Mouse (Mus musculus): ENCODE measurements around the gene Mrpl33. TPM values are rescaled to one million over a fixed set of nuclear protein-coding genes. Genes with fewer than 3 reads are reported as not detected.

The Mrpl33 gene
- polyA plus RNA-seq, 1 experiment: 19.5 TPM

DNA sequence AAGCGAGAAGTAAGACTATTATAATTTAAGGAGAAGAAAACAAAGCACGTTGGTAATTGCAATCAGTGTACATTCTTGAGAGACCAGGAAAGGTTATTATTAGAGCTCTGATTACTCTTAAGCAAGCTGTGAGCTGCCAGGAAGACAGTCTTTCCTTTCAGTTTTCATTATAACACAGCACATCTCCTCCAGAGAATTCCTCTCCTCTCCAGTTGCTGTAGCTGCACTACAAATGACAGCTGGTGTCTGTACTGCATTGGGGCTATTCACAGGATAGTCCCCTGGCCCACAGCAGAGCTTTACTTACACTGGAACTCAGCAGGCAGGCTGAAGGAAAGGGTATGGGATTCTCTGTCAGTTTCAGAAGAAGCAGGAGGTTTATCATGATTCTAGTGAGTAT is 76.7 kb downstream of the Mrpl33 start:
- TF ChIP-seq POLR2A (IDR thresholded peaks at IDR 0.05; ENCODE audit: borderline replicate concordance, extremely low read depth, low read depth, low read length) (no peak), CTCF (IDR thresholded peaks at IDR 0.05; ENCODE audit: insufficient read depth, low read length) (no peak)
- 46% methylated on average over 2 of the region's 2 CpGs for WGBS
- Histone ChIP-seq H3K4me3 (replicated peaks; ENCODE audit: extremely low read depth, low read depth, low read length) (no peak overlapping the region), H3K4me1 (ENCODE audit: control insufficient read depth, insufficient read depth, low read length) (no peaks in the 10 kb centered on the region)
- no peak for DNase-seq

DNA sequence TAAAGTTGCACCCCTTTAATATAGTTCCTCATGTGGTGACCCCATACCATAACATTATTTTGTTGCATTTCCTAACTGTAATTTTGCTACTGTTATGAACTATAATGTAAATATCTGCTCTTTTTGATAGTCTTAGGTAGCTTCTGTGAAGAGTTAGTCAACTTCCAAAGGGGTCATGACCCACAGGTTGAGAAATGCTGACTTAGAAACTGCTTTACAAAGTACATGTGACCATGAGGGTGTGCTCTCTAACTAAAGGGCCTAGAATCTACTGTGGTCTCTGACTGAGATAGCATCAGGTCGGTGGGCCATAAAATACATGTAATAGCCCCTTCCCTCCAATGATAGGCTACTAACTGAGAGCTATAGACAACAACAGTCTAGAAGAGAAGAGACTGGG is 81.3 kb downstream of the Mrpl33 start:
- no peak for DNase-seq
- TF ChIP-seq CTCF (IDR thresholded peaks at IDR 0.05; ENCODE audit: insufficient read depth, low read length) (no peak), POLR2A (IDR thresholded peaks at IDR 0.05; ENCODE audit: borderline replicate concordance, extremely low read depth, low read depth, low read length) (no peak)
- H3K4me3 ChIP-seq (replicated peaks; ENCODE audit: extremely low read depth, low read depth, low read length): no peak overlapping the region
- 81% methylated on average over 1 of the region's 1 CpGs for WGBS
- H3K4me1 ChIP-seq (ENCODE audit: control insufficient read depth, insufficient read depth, low read length): no peaks in the 10 kb centered on the region

DNA sequence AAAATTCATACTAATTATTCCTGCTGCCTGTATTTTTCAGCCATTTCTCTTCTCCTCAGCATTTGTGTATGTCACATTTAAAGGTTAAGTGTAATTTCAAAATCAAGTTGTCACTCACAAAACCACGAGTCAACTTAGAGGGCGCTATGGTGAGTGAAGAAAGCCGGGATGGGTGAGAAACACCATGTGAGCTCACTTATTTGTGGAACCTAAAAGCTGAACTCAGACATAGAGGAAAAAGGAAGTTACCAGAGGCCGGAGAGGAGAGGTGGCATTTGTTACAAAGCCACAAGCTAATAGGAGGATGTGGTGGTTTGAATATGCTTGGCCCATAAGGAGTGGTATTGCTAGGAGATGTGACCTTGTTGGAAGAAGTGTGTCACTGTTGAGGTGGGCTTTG is 83.4 kb downstream of the Mrpl33 start:
- no peak for TF ChIP-seq POLR2A (IDR thresholded peaks at IDR 0.05; ENCODE audit: borderline replicate concordance, extremely low read depth, low read depth, low read length)
- no peak for TF ChIP-seq CTCF (IDR thresholded peaks at IDR 0.05; ENCODE audit: insufficient read depth, low read length)
- no peaks in the 10 kb centered on the region for H3K4me1 ChIP-seq (ENCODE audit: control insufficient read depth, insufficient read depth, low read length)
- WGBS: 78% methylated on average over 4 of the region's 4 CpGs
- H3K4me3 ChIP-seq (replicated peaks; ENCODE audit: extremely low read depth, low read depth, low read length): no peak overlapping the region
- no peak for DNase-seq

DNA sequence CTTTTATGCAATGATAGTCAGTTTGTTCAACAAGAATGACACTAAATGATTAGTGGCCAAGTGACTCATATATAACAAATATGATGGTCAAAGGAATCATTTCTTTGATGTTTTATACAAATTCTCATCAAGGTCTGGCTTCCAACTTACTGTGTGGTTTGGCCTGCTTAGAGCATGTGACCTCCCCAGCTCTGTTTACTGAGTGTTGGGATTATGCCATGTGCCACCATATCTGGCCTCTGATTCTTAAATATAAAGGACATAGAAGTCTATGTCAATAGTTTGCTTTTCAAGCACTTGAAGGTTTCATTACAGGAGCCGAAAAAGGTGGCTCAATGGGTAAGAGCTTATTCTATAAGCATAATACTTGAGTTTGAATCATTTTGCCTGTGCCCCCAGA is 85.6 kb downstream of the Mrpl33 start:
- no peak for DNase-seq
- 71% methylated on average over 1 of the region's 1 CpGs for WGBS
- Histone ChIP-seq H3K4me3 (replicated peaks; ENCODE audit: extremely low read depth, low read depth, low read length) (no peak overlapping the region), H3K4me1 (ENCODE audit: control insufficient read depth, insufficient read depth, low read length) (no peaks in the 10 kb centered on the region)
- TF ChIP-seq POLR2A (IDR thresholded peaks at IDR 0.05; ENCODE audit: borderline replicate concordance, extremely low read depth, low read depth, low read length) (no peak), CTCF (IDR thresholded peaks at IDR 0.05; ENCODE audit: insufficient read depth, low read length) (no peak)

DNA sequence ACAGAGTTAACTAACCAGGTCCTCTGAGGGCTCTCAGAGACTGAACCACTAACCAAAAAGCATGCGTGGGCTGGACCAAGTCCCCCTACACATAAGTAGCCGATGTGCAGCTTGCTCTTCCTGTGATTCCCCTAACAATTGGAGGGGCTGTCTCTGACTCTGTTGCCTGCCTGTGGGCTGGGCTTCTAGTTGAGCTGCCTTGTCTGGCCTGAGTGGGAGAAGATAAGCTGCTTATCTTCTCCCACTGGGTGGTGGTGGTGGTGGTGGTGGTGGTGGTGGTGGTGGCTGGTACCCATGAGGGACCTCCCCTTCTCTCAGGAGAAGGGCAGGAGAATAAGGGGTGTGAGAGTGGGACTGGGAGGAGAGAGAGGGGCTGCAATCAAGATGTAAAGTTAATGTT is 89.3 kb downstream of the Mrpl33 start:
- Histone ChIP-seq H3K4me3 (replicated peaks; ENCODE audit: extremely low read depth, low read depth, low read length) (no peak overlapping the region), H3K4me1 (ENCODE audit: control insufficient read depth, insufficient read depth, low read length) (no peaks in the 10 kb centered on the region)
- DNase-seq: no peak
- 61% methylated on average over 2 of the region's 2 CpGs for WGBS
- TF ChIP-seq CTCF (IDR thresholded peaks at IDR 0.05; ENCODE audit: insufficient read depth, low read length) (no peak), POLR2A (IDR thresholded peaks at IDR 0.05; ENCODE audit: borderline replicate concordance, extremely low read depth, low read depth, low read length) (no peak)

DNA sequence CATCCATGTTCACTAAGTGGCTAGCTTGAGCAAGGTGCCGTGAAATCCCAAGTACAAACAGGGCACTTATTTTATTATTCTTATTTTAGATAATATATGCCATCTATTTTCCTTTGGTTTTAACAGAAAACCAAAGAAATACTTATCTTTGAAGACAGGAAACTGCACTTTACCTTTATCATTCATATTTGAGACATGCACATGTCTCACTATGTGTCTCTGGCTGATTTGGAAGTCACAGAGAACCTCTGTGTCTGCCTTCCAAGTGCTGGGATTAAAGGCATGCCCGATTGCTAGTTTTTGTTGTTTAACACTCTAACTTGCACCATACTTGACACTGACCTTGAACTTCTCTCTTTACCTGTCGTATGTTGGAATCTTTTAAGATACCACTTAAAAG is 91.2 kb downstream of the Mrpl33 start:
- H3K4me3 ChIP-seq (replicated peaks; ENCODE audit: extremely low read depth, low read depth, low read length): no peak overlapping the region
- WGBS: 90% methylated on average over 3 of the region's 3 CpGs
- no peak for DNase-seq
- no peaks in the 10 kb centered on the region for H3K4me1 ChIP-seq (ENCODE audit: control insufficient read depth, insufficient read depth, low read length)
- TF ChIP-seq CTCF (IDR thresholded peaks at IDR 0.05; ENCODE audit: insufficient read depth, low read length): no peak
- TF ChIP-seq POLR2A (IDR thresholded peaks at IDR 0.05; ENCODE audit: borderline replicate concordance, extremely low read depth, low read depth, low read length): no peak

DNA sequence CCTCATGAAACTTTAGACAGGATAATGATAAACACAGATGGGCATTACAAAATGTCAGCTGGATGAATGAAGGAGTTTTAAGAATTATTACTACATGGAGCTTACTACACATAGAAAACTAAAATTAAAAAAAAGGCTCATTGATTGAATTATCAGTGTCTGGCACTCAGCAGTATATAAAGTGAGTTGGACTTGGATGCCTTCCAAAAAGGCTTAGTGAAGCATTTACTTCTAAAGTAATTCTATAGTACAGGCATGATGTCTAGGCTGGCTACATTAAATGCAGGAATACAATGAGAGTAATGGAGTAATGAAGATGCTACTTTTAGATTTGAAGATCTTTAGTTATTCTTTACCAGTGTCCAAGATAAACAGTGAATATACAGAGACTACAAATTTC is 96.5 kb downstream of the Mrpl33 start:
- TF ChIP-seq CTCF (IDR thresholded peaks at IDR 0.05; ENCODE audit: insufficient read depth, low read length): no peak
- TF ChIP-seq POLR2A (IDR thresholded peaks at IDR 0.05; ENCODE audit: borderline replicate concordance, extremely low read depth, low read depth, low read length): no peak
- H3K4me1 ChIP-seq (ENCODE audit: control insufficient read depth, insufficient read depth, low read length): no peaks in the 10 kb centered on the region
- H3K4me3 ChIP-seq (replicated peaks; ENCODE audit: extremely low read depth, low read depth, low read length): no peak overlapping the region
- DNase-seq: no peak

DNA sequence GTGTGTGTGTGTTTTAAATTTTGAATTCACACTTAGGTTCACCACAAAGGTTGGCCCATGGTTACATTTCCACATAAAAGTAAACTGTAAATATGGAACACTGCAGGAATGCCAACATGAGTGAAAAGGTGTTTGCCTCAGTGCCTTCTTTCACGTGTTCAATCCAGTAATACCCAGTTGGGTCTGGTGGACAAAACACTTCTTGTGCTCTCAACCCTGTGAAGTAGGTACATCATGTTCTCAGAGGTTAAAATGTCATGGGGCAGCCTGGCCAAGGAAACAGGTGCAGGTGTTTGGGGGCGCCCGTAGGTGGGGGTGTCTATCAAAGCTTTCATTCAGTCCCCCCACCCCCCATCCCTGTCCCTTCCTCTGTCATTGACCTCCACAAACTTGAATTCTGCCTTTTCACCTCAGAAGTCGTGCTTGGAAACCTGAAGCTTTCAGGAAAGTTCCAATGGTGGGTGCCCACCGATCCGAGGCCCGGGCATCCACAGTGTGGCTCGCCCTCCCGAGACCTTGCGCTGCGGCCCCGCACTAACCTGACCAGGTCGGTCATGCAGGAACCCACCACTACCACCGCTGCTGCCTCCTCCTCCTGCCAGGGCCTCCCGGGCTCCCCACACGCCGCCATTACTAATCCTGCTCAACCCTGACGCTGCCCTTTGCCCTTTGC is 100.4 kb downstream of the Mrpl33 start, which contains the start of gene Rbks:
Gene Rbks, minus strand, starts transcription at position 657 of the 673 bp plus-strand sequence.
- TF ChIP-seq CTCF (IDR thresholded peaks at IDR 0.05; ENCODE audit: insufficient read depth, low read length) (no peak), POLR2A (IDR thresholded peaks at IDR 0.05; ENCODE audit: borderline replicate concordance, extremely low read depth, low read depth, low read length) (no peak)
- no peaks in the 10 kb centered on the region for H3K4me1 ChIP-seq (ENCODE audit: control insufficient read depth, insufficient read depth, low read length)
- no peak for DNase-seq
- 5% methylated on average over 18 of the region's 18 CpGs for WGBS
- peak within 1 kb of the TSS; percentile 87 for H3K4me3 ChIP-seq (replicated peaks; ENCODE audit: extremely low read depth, low read depth, low read length)

DNA sequence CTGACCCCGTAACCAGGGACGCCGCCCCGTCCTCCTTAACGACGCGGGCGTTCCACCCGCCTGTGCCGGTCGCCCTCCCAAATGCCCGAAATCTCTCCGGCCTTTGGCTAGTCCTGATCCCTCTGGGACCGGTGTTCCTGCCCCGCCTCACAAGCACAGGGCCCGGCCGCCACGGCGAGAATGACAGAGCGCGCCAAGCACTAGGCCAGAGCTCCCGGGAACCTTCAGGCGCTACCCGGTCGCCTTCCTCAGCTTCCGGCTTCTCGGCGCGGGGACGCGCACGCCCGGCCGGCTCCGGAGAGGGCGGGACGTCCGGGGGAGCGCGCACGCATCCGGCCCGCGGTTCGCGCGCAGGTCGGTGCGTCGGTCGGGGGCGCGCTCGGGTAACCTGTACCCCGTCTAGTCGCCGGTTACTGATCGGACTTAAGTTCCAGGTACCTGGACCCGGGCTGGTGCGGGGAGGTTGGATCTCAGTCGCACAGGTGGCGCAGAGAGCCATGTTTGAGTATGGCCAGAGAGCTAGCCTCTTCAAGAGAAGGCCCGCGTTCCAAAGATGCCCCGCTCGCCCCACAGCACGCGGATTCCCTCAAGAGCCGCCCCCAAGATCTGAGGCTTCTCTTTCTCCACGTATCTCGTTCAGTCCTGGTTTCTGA is 101.0 kb downstream of the Mrpl33 start, which contains the start of gene Babam2:
Gene Babam2, plus strand, starts transcription at position 41 of the 653 bp plus-strand sequence.
- TF ChIP-seq POLR2A (IDR thresholded peaks at IDR 0.05; ENCODE audit: borderline replicate concordance, extremely low read depth, low read depth, low read length): peak; percentile 44; the same call in 1 of the 2 replicates
- TF ChIP-seq CTCF (IDR thresholded peaks at IDR 0.05; ENCODE audit: insufficient read depth, low read length): no peak
- Histone ChIP-seq H3K4me3 (replicated peaks; ENCODE audit: extremely low read depth, low read depth, low read length) (peak within 1 kb of the TSS; percentile 87), H3K4me1 (ENCODE audit: control insufficient read depth, insufficient read depth, low read length) (no peaks in the 10 kb centered on the region)
- peak; percentile 92 for DNase-seq
- WGBS: under 1% methylated on average over 71 of the region's 71 CpGs

DNA sequence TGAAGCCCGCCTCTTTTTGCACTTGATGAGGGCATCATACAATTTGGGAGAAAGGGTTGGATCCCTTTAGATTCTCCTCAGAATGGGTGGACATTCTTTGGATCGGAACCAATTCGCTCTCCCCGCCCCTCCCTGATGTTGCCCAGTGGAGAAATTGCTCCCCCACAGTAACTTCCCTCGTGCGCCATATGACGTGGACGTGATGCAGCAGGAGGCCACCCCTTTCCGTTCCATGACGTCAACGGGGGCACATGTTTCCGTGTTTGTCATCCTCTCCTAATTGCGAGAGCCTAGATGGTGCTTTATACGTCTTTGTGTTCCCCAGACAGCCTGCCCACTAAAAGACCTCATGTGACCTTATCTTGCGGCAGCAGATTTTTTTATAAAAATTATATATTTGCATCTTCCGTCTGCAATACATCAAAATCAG is 101.6 kb downstream of the Mrpl33 start:
- H3K4me3 ChIP-seq (replicated peaks; ENCODE audit: extremely low read depth, low read depth, low read length): peak overlapping the region; percentile 87
- 1% methylated on average over 16 of the region's 16 CpGs for WGBS
- H3K4me1 ChIP-seq (ENCODE audit: control insufficient read depth, insufficient read depth, low read length): no peaks in the 10 kb centered on the region
- TF ChIP-seq POLR2A (IDR thresholded peaks at IDR 0.05; ENCODE audit: borderline replicate concordance, extremely low read depth, low read depth, low read length): peak; percentile 42; the same call in 1 of the 2 replicates
- no peak for TF ChIP-seq CTCF (IDR thresholded peaks at IDR 0.05; ENCODE audit: insufficient read depth, low read length)
- DNase-seq: peak; percentile 82

All from lung, adult 2 months (tissue).